Mouse (Mus musculus): Measurements from ENCODE around the gene Col24a1. TPM values are rescaled to one million over a fixed set of nuclear protein-coding genes. Genes with fewer than 3 reads are reported as not detected.

The Col24a1 gene
- polyA plus RNA-seq, 1 experiment from 2014 or later = 2.3 TPM

DNA sequence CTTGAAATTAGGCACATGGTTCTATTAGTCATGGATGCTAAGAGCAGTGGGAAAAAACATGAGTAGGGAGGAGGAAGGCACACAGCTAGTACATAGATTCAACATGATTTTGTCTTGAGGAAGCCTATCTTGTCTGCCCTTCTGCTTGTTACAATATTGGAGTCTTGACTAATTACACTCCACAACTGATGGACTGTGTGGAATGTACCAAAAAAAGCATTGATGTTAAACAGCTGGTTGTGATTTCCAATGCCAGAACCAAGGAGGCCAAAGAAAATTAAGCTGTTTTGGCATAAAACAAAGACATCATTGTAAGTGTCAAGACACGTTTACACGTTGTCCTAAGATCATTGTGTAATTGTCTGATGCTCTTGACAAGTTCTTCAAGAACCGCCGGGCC is 29.1 kb upstream of the Col24a1 start:
- ATAC-seq (replicated peaks; ENCODE audit: low FRiP score, low read depth) = no peak
- Histone ChIP-seq H3K27me3 (ENCODE audit: insufficient read depth, low read length) (no peaks in the 10 kb centered on the region), H3K4me1 (replicated peaks; ENCODE audit: insufficient read depth, low read length) (no peaks in the 10 kb centered on the region), H3K4me3 (replicated peaks; ENCODE audit: low read depth, low read length) (no peak overlapping the region), H3K4me2 (ENCODE audit: low read length) (no peak overlapping the region), H3K9ac (ENCODE audit: low read depth, low read length) (no peak overlapping the region), H3K9me3 (replicated peaks; ENCODE audit: low read length) (no peaks in the 10 kb centered on the region), H3K27ac (no peak overlapping the region), H3K36me3 (ENCODE audit: insufficient read depth, low read length) (no peaks in the 10 kb centered on the region)
- no peak for TF ChIP-seq CTCF (IDR thresholded peaks at IDR 0.05; ENCODE audit: low read depth)
- 55% methylated on average over 4 of the region's 4 CpGs for WGBS
- no peak for DNase-seq (ENCODE audit: low spot score)

DNA sequence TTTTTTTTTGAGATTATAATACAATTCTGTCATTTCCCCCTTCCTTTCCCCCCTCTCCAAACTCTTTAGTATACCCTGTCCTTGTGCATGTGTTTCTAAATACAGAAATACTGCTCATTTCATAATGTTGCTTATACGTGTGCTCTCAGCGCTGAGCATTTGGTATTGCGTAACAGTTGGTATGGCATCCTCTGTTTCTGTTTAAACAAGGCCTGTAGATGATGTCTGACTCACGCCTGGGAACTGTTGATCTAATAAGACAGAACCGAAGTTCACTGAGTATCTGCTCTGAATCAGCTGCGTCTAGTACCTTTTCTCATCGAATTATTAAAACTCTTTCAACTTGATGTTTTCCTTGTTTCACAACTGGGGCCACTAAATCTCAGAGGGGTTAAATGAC is 24.2 kb upstream of the Col24a1 start:
- no peaks in the 10 kb centered on the region for H3K27me3 ChIP-seq (ENCODE audit: insufficient read depth, low read length)
- no peak overlapping the region for H3K4me2 ChIP-seq (ENCODE audit: low read length)
- H3K4me3 ChIP-seq (replicated peaks; ENCODE audit: low read depth, low read length) = no peak overlapping the region
- no peak for ATAC-seq (replicated peaks; ENCODE audit: low FRiP score, low read depth)
- no peaks in the 10 kb centered on the region for H3K36me3 ChIP-seq (ENCODE audit: insufficient read depth, low read length)
- H3K27ac ChIP-seq = no peak overlapping the region
- no peak for DNase-seq (ENCODE audit: low spot score)
- no peak for TF ChIP-seq CTCF (IDR thresholded peaks at IDR 0.05; ENCODE audit: low read depth)
- 67% methylated on average over 7 of the region's 7 CpGs for WGBS
- no peak overlapping the region for H3K9ac ChIP-seq (ENCODE audit: low read depth, low read length)
- no peaks in the 10 kb centered on the region for H3K9me3 ChIP-seq (replicated peaks; ENCODE audit: low read length)
- H3K4me1 ChIP-seq (replicated peaks; ENCODE audit: insufficient read depth, low read length) = no peaks in the 10 kb centered on the region

DNA sequence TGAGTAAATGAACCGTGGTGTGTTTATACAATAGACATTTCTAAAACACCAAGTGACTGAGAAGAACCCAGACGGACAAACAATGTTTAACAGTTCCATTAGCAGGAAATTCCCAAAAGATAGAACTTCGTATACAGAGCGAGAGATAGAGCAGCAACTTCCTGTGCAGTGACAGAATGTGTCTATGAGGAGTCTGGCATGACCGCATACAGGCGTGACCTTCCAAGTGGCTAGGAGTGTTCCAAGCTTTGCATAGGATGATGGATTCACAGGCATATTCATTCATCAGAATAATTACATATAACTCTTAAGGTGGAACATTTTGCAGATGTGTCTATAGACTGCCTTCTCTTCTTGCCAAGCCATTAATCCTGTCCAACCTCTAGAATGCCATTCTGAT is 18.1 kb upstream of the Col24a1 start:
- Histone ChIP-seq H3K4me2 (ENCODE audit: low read length) (no peak overlapping the region), H3K36me3 (ENCODE audit: insufficient read depth, low read length) (no peaks in the 10 kb centered on the region), H3K9ac (ENCODE audit: low read depth, low read length) (no peak overlapping the region), H3K27ac (no peak overlapping the region), H3K4me1 (replicated peaks; ENCODE audit: insufficient read depth, low read length) (no peaks in the 10 kb centered on the region), H3K9me3 (replicated peaks; ENCODE audit: low read length) (no peaks in the 10 kb centered on the region), H3K4me3 (replicated peaks; ENCODE audit: low read depth, low read length) (no peak overlapping the region), H3K27me3 (ENCODE audit: insufficient read depth, low read length) (no peaks in the 10 kb centered on the region)
- 74% methylated on average over 6 of the region's 6 CpGs for WGBS
- ATAC-seq (replicated peaks; ENCODE audit: low FRiP score, low read depth) (no peak), DNase-seq (ENCODE audit: low spot score) (no peak)
- TF ChIP-seq CTCF (IDR thresholded peaks at IDR 0.05; ENCODE audit: low read depth) = no peak

DNA sequence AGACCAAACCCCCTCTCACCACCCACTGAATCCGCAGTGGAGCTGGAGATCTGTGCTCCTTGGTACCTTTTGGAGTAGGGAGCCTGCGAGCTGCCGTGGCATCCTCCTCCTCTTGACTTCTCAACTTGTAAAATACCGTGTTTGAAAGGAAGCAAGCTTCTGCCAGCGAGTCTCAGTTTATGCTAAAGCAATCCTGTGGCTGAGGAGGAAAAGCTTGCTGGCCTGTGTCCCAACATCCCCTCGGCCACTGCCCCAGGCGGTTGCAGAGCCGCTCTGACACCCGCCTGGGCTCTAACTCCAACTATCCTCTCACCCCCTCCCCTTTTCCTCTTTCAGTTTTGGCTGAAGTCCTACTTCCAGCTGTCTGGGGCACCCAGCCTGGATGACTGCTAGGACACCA is 935 bp downstream of the Col24a1 start:
- Histone ChIP-seq H3K36me3 (ENCODE audit: insufficient read depth, low read length) (no peaks in the 10 kb centered on the region), H3K9me3 (replicated peaks; ENCODE audit: low read length) (no peaks in the 10 kb centered on the region), H3K4me2 (ENCODE audit: low read length) (peak overlapping the region; percentile 59), H3K4me3 (replicated peaks; ENCODE audit: low read depth, low read length) (peak overlapping the region; percentile 31), H3K9ac (ENCODE audit: low read depth, low read length) (peak overlapping the region; percentile 43; the same call in 1 of the 2 replicates), H3K27ac (no peak overlapping the region), H3K4me1 (replicated peaks; ENCODE audit: insufficient read depth, low read length) (peaks cover 18% of the 10 kb centered on the region), H3K27me3 (ENCODE audit: insufficient read depth, low read length) (no peaks in the 10 kb centered on the region)
- 3% methylated on average over 9 of the region's 9 CpGs for WGBS
- no peak for TF ChIP-seq CTCF (IDR thresholded peaks at IDR 0.05; ENCODE audit: low read depth)
- ATAC-seq (replicated peaks; ENCODE audit: low FRiP score, low read depth) (0 out of 2 replicates have a peak, but pooled peaks have one; percentile 4), DNase-seq (ENCODE audit: low spot score) (peak; percentile 75)

DNA sequence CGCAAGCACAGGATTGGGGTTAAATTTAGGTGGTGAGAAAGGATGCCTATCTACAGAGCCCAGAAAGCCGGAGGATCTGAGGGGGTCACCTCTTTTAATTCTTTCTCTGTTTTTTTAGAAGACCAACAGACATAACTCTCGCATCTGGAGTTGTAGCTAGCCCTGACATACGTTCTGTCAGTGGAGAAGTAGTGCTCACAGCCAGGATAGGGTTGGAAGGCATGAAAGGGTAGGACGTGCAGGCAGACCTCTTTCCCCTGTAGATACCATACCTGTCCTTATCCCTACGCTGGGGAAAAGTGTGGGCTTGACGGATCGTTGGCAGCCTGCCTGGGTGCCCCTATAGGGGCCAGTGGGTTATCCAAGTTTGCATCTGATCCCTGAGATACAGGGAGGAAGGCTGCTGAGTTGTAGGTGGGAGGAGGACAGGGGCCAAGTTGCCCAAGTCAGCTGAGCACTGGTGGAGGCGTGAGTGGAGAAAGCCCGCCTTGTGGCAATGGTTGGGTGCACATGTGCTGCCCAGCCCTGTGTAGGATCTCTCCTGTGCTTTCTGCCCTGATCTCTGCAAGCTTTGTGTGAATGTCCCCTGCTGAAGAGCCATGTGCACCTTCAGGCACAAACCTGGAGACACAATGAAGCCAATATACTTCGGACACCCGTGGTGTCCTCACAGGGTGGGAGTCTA is 1.5 kb downstream of the Col24a1 start:
- Histone ChIP-seq H3K27me3 (ENCODE audit: insufficient read depth, low read length) (no peaks in the 10 kb centered on the region), H3K9me3 (replicated peaks; ENCODE audit: low read length) (no peaks in the 10 kb centered on the region), H3K36me3 (ENCODE audit: insufficient read depth, low read length) (no peaks in the 10 kb centered on the region), H3K9ac (ENCODE audit: low read depth, low read length) (peak overlapping the region; percentile 43; the same call in 1 of the 2 replicates), H3K27ac (no peak overlapping the region), H3K4me1 (replicated peaks; ENCODE audit: insufficient read depth, low read length) (peaks cover 18% of the 10 kb centered on the region), H3K4me3 (replicated peaks; ENCODE audit: low read depth, low read length) (peak overlapping the region; percentile 31), H3K4me2 (ENCODE audit: low read length) (peak overlapping the region; percentile 59)
- no peak for ATAC-seq (replicated peaks; ENCODE audit: low FRiP score, low read depth)
- WGBS = 40% methylated on average over 12 of the region's 12 CpGs
- TF ChIP-seq CTCF (IDR thresholded peaks at IDR 0.05; ENCODE audit: low read depth) = no peak
- peak; percentile 8 for DNase-seq (ENCODE audit: low spot score)

DNA sequence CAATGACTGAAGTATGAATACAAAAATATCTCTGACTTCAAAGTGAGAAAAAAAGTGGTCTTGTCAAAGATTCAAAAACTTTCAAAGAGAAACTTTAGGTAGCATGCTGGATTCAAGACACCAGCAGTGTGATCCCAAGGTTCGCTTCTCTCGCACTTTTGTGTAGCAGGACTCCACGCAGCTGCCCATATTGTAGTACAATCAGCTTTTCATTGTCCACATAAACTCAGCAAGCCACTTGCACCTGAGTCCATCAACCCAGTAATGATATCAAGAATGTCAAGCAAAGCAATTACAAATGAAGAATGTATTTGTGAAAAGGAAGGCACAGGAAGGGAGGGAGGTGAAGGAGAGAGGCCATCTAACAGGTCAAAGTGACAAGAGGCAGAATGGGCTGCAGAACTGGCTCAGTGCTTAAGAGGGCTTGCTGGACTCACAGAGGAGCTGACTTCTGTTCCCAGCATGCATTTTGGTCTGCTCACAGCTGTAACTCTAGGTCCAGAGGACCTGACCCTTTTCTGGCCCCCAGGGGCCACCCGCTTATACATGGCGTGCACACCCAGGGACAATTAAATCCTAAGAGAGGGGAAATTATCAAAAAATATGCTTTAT is 7.8 kb downstream of the Col24a1 start:
- DNase-seq (ENCODE audit: low spot score) = no peak
- Histone ChIP-seq H3K9me3 (replicated peaks; ENCODE audit: low read length) (no peaks in the 10 kb centered on the region), H3K4me1 (replicated peaks; ENCODE audit: insufficient read depth, low read length) (no peaks in the 10 kb centered on the region), H3K27ac (no peak overlapping the region), H3K4me3 (replicated peaks; ENCODE audit: low read depth, low read length) (no peak overlapping the region), H3K9ac (ENCODE audit: low read depth, low read length) (no peak overlapping the region), H3K4me2 (ENCODE audit: low read length) (no peak overlapping the region), H3K27me3 (ENCODE audit: insufficient read depth, low read length) (no peaks in the 10 kb centered on the region), H3K36me3 (ENCODE audit: insufficient read depth, low read length) (no peaks in the 10 kb centered on the region)
- 83% methylated on average over 5 of the region's 5 CpGs for WGBS
- no peak for TF ChIP-seq CTCF (IDR thresholded peaks at IDR 0.05; ENCODE audit: low read depth)
- ATAC-seq (replicated peaks; ENCODE audit: low FRiP score, low read depth) = no peak

All from kidney, postnatal 0 days (tissue).